Mouse (Mus musculus): Measurements from ENCODE around the gene Mettl24.
"Not testable (repeated sequence)": the region's sequence is repeated elsewhere in the genome, so short reads cannot be mapped to it uniquely, and the experiment has no call there.

Gene Mettl24

GRCm38 (mm10) chr10:40737274-40738112, 54.4 kb downstream of the Mettl24 start:
- no peak for DNase-seq (ENCODE audit: low spot score)

- no peak for DNase-seq (ENCODE audit: low spot score)
These were observed 57.6 kb downstream of the Mettl24 start for GRCm38 (mm10) chr10:40740696-40741095.

- no peak for DNase-seq (ENCODE audit: low spot score)
These were observed 67.4 kb downstream of the Mettl24 start for GRCm38 (mm10) chr10:40750293-40751047.

- DNase-seq (ENCODE audit: low spot score): no peak
These were observed 68.1 kb downstream of the Mettl24 start for GRCm38 (mm10) chr10:40751157-40751556.

GRCm38 (mm10) chr10:40753036-40753435, 70.0 kb downstream of the Mettl24 start:
- no peak for DNase-seq (ENCODE audit: low spot score)

- DNase-seq (ENCODE audit: low spot score): no peak
These were observed 75.3 kb downstream of the Mettl24 start for GRCm38 (mm10) chr10:40758171-40759010.

GRCm38 (mm10) chr10:40759391-40760194, 76.5 kb downstream of the Mettl24 start:
- not testable (repeated sequence) for DNase-seq (ENCODE audit: low spot score)

- DNase-seq (ENCODE audit: low spot score): no peak
These were observed 77.3 kb downstream of the Mettl24 start for GRCm38 (mm10) chr10:40760195-40761009.

GRCm38 (mm10) chr10:40761010-40761752, 78.1 kb downstream of the Mettl24 start:
- no peak for DNase-seq (ENCODE audit: low spot score)

GRCm38 (mm10) chr10:40762624-40763023, 79.5 kb downstream of the Mettl24 start:
- DNase-seq (ENCODE audit: low spot score): peak; percentile 53

GRCm38 (mm10) chr10:40763084-40763720, 80.1 kb downstream of the Mettl24 start:
- DNase-seq (ENCODE audit: low spot score): no peak

- DNase-seq (ENCODE audit: low spot score): no peak
These were observed 89.2 kb downstream of the Mettl24 start for GRCm38 (mm10) chr10:40772266-40772665.

- no peak for DNase-seq (ENCODE audit: low spot score)
These were observed 92.1 kb downstream of the Mettl24 start for GRCm38 (mm10) chr10:40775151-40775550.

- no peak for DNase-seq (ENCODE audit: low spot score)
These were observed 92.6 kb downstream of the Mettl24 start for GRCm38 (mm10) chr10:40775655-40776054.

- DNase-seq (ENCODE audit: low spot score): no peak
These were observed 94.1 kb downstream of the Mettl24 start for GRCm38 (mm10) chr10:40777171-40777570.

GRCm38 (mm10) chr10:40778472-40778871, 95.4 kb downstream of the Mettl24 start:
- no peak for DNase-seq (ENCODE audit: low spot score)

- DNase-seq (ENCODE audit: low spot score): no peak
These were observed 107.3 kb downstream of the Mettl24 start for GRCm38 (mm10) chr10:40790406-40790805.

GRCm38 (mm10) chr10:40792115-40792514, 109.0 kb downstream of the Mettl24 start:
- no peak for DNase-seq (ENCODE audit: low spot score)

- no peak for DNase-seq (ENCODE audit: low spot score)
These were observed 122.1 kb downstream of the Mettl24 start for GRCm38 (mm10) chr10:40805221-40805620.
